Mouse (Mus musculus): ENCODE measurements around the gene Ptges2. TPM values are rescaled to one million over a fixed set of nuclear protein-coding genes. Genes with fewer than 3 reads are reported as not detected.
"Not testable (repeated sequence)": the region's sequence is repeated elsewhere in the genome, so short reads cannot be mapped to it uniquely, and the experiment has no call there.

The Ptges2 gene
- total and polyA plus RNA-seq, 3 experiments: 17.1 to 21.3 (median 20.3) TPM

- dilution Hi-C loops (cut with MboI; ENCODE audit: extremely low pct_ligation_motif_present, extremely low pct_unique_long_range_greater_than_20kb, low sequenced_read_pairs): no loop called here
- H3K9me3 ChIP-seq (replicated peaks; ENCODE audit: low read length): no peaks in the 10 kb centered on the region
- no peaks in the 10 kb centered on the region for H3K79me2 ChIP-seq (replicated peaks; ENCODE audit: control insufficient read depth, extremely low read depth, insufficient read depth, poor library complexity, severe bottlenecking)
- no peak overlapping the region for H3K4me3 ChIP-seq (replicated peaks in 1 of 3; ENCODE audit: low read depth in 2 of 3, low read length in 2 of 3, poor library complexity in 1 of 3)
- in situ Hi-C loops (cut with MboI; ENCODE audit: low pct_ligation_motif_present, low pct_unique_long_range_greater_than_20kb, low sequenced_read_pairs): no loop called here
- no peak overlapping the region for H3K27ac ChIP-seq (ENCODE audit: insufficient read depth, low read depth)
- TF ChIP-seq MAZ (IDR thresholded peaks at IDR 0.05; ENCODE audit: low read depth, low read length) (no peak), MAFK (IDR thresholded peaks at IDR 0.05; ENCODE audit: insufficient replicate concordance, low read length) (no peak), JUND (conservative IDR thresholded peaks at IDR 0.05; ENCODE audit: low read depth, low read length) (no peak), USF2 (conservative IDR thresholded peaks at IDR 0.05; ENCODE audit: low read depth, low read length) (no peak), ZMIZ1 (IDR thresholded peaks at IDR 0.05; ENCODE audit: low read depth, low read length) (no peak)
- no peak for DNase-seq (ENCODE audit: extremely low read depth)
- H3K36me3 ChIP-seq (replicated peaks in 1 of 2; ENCODE audit: control insufficient read depth in 1 of 2, insufficient read depth in 1 of 2, low read length in 1 of 2): peaks cover 2 to 15% of the 10 kb centered on the region in 2 experiments
- peaks cover 2 to 9% of the 10 kb centered on the region in 2 experiments; a peak in 3 of 4 replicates for H3K4me1 ChIP-seq (ENCODE audit: control insufficient read depth in 1 of 2, insufficient read depth in 2 of 2)
- H3K27me3 ChIP-seq (replicated peaks): peaks cover 52% of the 10 kb centered on the region
- no peak overlapping the region for H3K9ac ChIP-seq (ENCODE audit: insufficient read depth, low read depth)
- H3K4me2 ChIP-seq (ENCODE audit: insufficient read depth, low read depth, poor library complexity, severe bottlenecking): no peak overlapping the region
Measured at GRCm38 (mm10) chr2:32360741-32361140, 35.0 kb upstream of the Ptges2 start.

GRCm38 (mm10) chr2:32361437-32361836, 34.3 kb upstream of the Ptges2 start:
- in situ Hi-C loops (cut with MboI; ENCODE audit: low pct_ligation_motif_present, low pct_unique_long_range_greater_than_20kb, low sequenced_read_pairs): no loop called here

GRCm38 (mm10) chr2:32362274-32362673, 33.4 kb upstream of the Ptges2 start:
- H3K27ac ChIP-seq (ENCODE audit: insufficient read depth, low read depth); H3K79me2 ChIP-seq (replicated peaks; ENCODE audit: control insufficient read depth, extremely low read depth, insufficient read depth, poor library complexity, severe bottlenecking); in situ Hi-C loops (cut with MboI; ENCODE audit: low pct_ligation_motif_present, low pct_unique_long_range_greater_than_20kb, low sequenced_read_pairs); H3K4me1 ChIP-seq (ENCODE audit: control insufficient read depth in 1 of 2, insufficient read depth in 2 of 2); DNase-seq (ENCODE audit: extremely low read depth); dilution Hi-C loops (cut with MboI; ENCODE audit: extremely low pct_ligation_motif_present, extremely low pct_unique_long_range_greater_than_20kb, low sequenced_read_pairs); H3K9me3 ChIP-seq (replicated peaks; ENCODE audit: low read length): not testable (repeated sequence)
- Histone ChIP-seq H3K4me3 (replicated peaks in 1 of 3; ENCODE audit: low read depth in 2 of 3, low read length in 2 of 3, poor library complexity in 1 of 3) (peak overlapping the region; percentile 72 to 79 (median 74)), H3K27me3 (replicated peaks) (peaks cover 37% of the 10 kb centered on the region), H3K36me3 (replicated peaks in 1 of 2; ENCODE audit: control insufficient read depth in 1 of 2, insufficient read depth in 1 of 2, low read length in 1 of 2) (peaks cover 10 to 31% of the 10 kb centered on the region in 2 experiments), H3K4me2 (ENCODE audit: insufficient read depth, low read depth, poor library complexity, severe bottlenecking) (peak overlapping the region; percentile 74), H3K9ac (ENCODE audit: insufficient read depth, low read depth) (peak overlapping the region; percentile 74; the same call in 1 of the 2 replicates)
- peak; percentile 70 for TF ChIP-seq ZNF384 (IDR thresholded peaks at IDR 0.05; ENCODE audit: low read depth, low read length)

More at GRCm38 (mm10) chr2:32361437-32361836, 34.3 kb upstream of the Ptges2 start:
- Histone ChIP-seq H3K27me3 (replicated peaks) (peaks cover 45% of the 10 kb centered on the region), H3K79me2 (replicated peaks; ENCODE audit: control insufficient read depth, extremely low read depth, insufficient read depth, poor library complexity, severe bottlenecking) (no peaks in the 10 kb centered on the region), H3K36me3 (replicated peaks in 1 of 2; ENCODE audit: control insufficient read depth in 1 of 2, insufficient read depth in 1 of 2, low read length in 1 of 2) (peaks cover 3 to 22% of the 10 kb centered on the region in 2 experiments), H3K4me3 (replicated peaks in 1 of 3; ENCODE audit: low read depth in 2 of 3, low read length in 2 of 3, poor library complexity in 1 of 3) (no peak overlapping the region), H3K27ac (ENCODE audit: insufficient read depth, low read depth) (no peak overlapping the region), H3K9me3 (replicated peaks; ENCODE audit: low read length) (no peaks in the 10 kb centered on the region), H3K4me2 (ENCODE audit: insufficient read depth, low read depth, poor library complexity, severe bottlenecking) (no peak overlapping the region), H3K4me1 (ENCODE audit: control insufficient read depth in 1 of 2, insufficient read depth in 2 of 2) (peaks cover 0 to 9% of the 10 kb centered on the region in 2 experiments; a peak in 3 of 4 replicates), H3K9ac (ENCODE audit: insufficient read depth, low read depth) (no peak overlapping the region)
- no peak for TF ChIP-seq BHLHE40 (IDR thresholded peaks at IDR 0.05; ENCODE audit: low read depth, low read length)
- no peak for TF ChIP-seq TCF12 (IDR thresholded peaks at IDR 0.05; ENCODE audit: low read depth, low read length)
- TF ChIP-seq RCOR1 (conservative IDR thresholded peaks at IDR 0.05; ENCODE audit: low read depth, low read length): no peak
- no peak for TF ChIP-seq ZMIZ1 (IDR thresholded peaks at IDR 0.05; ENCODE audit: low read depth, low read length)
- TF ChIP-seq NELFE (IDR thresholded peaks at IDR 0.05; ENCODE audit: low read depth, low read length): no peak
- TF ChIP-seq ZC3H11A (IDR thresholded peaks at IDR 0.05; ENCODE audit: low read depth, low read length): no peak
- no peak for TF ChIP-seq E2F4 (IDR thresholded peaks at IDR 0.05; ENCODE audit: insufficient replicate concordance, low read depth, low read length)
- TF ChIP-seq NRF1 (IDR thresholded peaks at IDR 0.05; ENCODE audit: low read depth, low read length): no peak
- no peak for TF ChIP-seq JUND (conservative IDR thresholded peaks at IDR 0.05; ENCODE audit: low read depth, low read length)
- no peak for TF ChIP-seq CHD2 (IDR thresholded peaks at IDR 0.05; ENCODE audit: low read length)
- TF ChIP-seq POLR2AphosphoS2 (IDR thresholded peaks at IDR 0.05; ENCODE audit: low read depth, low read length): no peak
- no peak for TF ChIP-seq USF1 (IDR thresholded peaks at IDR 0.05; ENCODE audit: low read depth, low read length)
- dilution Hi-C loops (cut with MboI; ENCODE audit: extremely low pct_ligation_motif_present, extremely low pct_unique_long_range_greater_than_20kb, low sequenced_read_pairs): no loop called here
- DNase-seq (ENCODE audit: extremely low read depth): no peak
